Mouse (Mus musculus): ENCODE measurements at regions not wholly inside any gene's neighbourhood (a gene's known extent, or its start where the extent isn't known, plus 50 kb on each side); places are given as distances from the start of the nearest gene placed in this dataset.

GRCm38 (mm10) chr14:120652034-120652433 is 173.8 kb downstream of the Rap2a start:
- no peak for DNase-seq (ENCODE audit: low spot score)
- intact Hi-C loops (cut with DNase I) = no loop called here

DNA sequence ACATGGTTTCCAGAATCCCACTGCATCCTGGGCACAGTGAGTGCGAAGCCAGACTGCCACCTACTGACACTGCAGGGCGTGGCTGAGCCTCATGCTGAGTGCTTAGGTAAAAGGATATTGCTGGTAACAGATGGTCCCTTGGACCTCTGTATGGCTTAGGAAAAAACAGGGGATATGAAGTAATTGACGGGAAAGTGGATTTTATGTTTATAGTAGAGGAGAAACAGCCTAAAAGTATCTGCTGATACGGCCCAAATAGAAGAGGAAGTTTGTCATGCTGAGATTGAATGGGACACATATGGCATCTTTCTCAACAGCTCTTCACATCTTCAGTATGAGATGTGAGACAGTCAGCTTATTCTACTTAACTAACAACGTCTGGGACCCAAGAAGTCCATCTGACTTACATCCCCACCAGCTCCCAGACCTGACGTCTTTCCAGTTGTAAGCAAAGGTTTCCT is 182.1 kb downstream of the Rap2a start:
- DNase-seq (ENCODE audit: low spot score) = peak; percentile 14
- intact Hi-C loops (cut with DNase I) = loop anchor here (5.0 to 10.0 kb wide), 5 partner anchors 183 to 583 kb away; partner anchors contain the start of gene Rap2a

DNA sequence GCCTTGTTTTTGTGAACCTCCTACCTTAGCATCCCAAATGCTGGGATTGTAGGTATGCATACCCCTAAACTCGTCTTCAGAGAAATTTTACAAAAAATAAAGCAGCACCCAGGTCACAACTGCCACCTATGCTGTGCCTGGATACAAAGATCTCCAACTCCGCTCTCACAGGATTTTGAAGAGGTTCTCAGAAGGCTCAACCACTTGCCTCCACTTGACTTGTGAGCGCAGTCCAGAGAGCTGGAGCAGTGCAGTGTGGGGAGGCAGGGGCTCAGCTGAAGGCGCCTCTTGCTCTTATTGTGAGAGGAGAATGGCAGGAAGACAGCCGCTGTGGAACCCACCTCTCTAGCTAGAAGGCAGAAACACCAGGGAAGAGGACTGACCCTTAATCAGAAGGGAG is 182.9 kb downstream of the Rap2a start:
- intact Hi-C loops (cut with DNase I) = loop anchor here (5.0 to 10.0 kb wide), 5 partner anchors 184 to 584 kb away; partner anchors contain the start of gene Rap2a
- DNase-seq (ENCODE audit: low spot score) = no peak

DNA sequence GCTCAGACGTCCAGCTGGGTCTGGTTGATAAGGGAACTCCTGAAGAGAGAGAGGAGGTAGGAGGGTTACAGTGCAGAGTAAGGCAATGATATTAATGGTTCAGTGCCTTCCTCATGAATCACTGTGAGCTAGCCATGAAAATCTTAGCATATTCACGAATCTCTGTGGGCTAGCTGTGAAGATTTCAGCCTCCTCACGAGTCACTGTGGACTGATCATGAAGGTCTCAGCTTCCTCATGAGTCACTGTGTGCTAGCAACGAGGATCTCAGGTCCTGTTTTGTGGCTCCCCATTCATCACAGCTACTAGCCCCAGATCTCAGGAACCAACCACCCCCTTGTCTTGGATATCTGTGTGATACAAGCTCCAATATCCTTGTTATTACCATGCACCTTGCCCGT is 191.4 kb downstream of the Rap2a start:
- intact Hi-C loops (cut with DNase I) = loop anchor here (10.0 kb wide), 1 partner anchor 405 kb away; no protein-coding TSS in a partner anchor

GRCm38 (mm10) chr14:120675752-120676151 is 197.5 kb downstream of the Rap2a start:
- intact Hi-C loops (cut with DNase I) = no loop called here
- no peak for DNase-seq (ENCODE audit: low spot score)

More for the DNA sequence above, 191.4 kb downstream of the Rap2a start:
- no peak for DNase-seq (ENCODE audit: low spot score)

- no peak for DNase-seq (ENCODE audit: low spot score)
- intact Hi-C loops (cut with DNase I) = no loop called here
Observed at GRCm38 (mm10) chr14:120678533-120678932, 200.3 kb downstream of the Rap2a start.

- intact Hi-C loops (cut with DNase I) = no loop called here
- no peak for DNase-seq (ENCODE audit: low spot score)
Observed at GRCm38 (mm10) chr14:120679072-120679471, 200.8 kb downstream of the Rap2a start.

DNA sequence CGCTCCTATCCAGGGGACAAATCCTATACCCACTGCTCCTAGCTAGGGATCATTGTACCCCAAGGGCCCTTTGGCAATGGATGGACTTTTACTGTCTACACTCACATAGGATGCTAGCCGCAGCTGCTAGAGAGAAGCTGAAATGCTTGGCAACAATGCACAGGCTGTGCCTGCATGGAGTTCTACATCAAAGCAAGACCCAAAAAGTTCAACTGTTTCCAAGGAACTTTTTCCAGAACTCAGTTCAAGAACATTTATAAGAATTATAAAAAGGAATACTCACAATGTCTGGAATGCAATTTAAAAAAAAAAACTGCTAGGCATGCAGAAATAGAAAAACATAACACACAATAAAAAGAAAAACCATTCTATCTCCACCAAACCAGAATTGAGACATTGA is 202.0 kb downstream of the Rap2a start:
- intact Hi-C loops (cut with DNase I) = no loop called here
- DNase-seq (ENCODE audit: low spot score) = no peak

- DNase-seq (ENCODE audit: low spot score) = no peak
- intact Hi-C loops (cut with DNase I) = no loop called here
Observed at GRCm38 (mm10) chr14:120685263-120685662, 207.0 kb downstream of the Rap2a start.

GRCm38 (mm10) chr14:120685877-120686276 is 207.6 kb downstream of the Rap2a start:
- DNase-seq (ENCODE audit: low spot score) = no peak
- intact Hi-C loops (cut with DNase I) = no loop called here

DNA sequence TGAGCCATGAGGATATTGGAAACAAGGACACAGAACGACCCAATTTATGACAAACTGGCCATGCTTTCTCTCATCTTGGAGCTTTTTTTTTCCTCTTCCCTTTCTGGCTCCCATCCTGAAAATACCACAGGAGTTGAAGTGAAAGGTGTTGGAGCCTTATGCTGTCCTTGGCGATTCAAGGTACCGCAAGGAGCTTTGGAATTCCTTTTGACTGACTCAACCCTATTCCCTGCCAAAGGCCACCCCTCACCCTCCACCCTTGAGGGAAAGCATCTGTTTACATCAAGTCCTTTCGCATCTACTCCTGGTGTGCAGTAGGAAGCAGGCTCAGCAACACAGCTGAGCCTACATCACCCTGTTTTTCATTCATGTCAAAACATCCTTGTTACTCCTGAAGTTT is 208.5 kb downstream of the Rap2a start:
- intact Hi-C loops (cut with DNase I) = no loop called here
- no peak for DNase-seq (ENCODE audit: low spot score)

- no peak for DNase-seq (ENCODE audit: low spot score)
- intact Hi-C loops (cut with DNase I) = no loop called here
Observed at GRCm38 (mm10) chr14:120699378-120699777, 211.6 kb upstream of the Ipo5 start.

DNA sequence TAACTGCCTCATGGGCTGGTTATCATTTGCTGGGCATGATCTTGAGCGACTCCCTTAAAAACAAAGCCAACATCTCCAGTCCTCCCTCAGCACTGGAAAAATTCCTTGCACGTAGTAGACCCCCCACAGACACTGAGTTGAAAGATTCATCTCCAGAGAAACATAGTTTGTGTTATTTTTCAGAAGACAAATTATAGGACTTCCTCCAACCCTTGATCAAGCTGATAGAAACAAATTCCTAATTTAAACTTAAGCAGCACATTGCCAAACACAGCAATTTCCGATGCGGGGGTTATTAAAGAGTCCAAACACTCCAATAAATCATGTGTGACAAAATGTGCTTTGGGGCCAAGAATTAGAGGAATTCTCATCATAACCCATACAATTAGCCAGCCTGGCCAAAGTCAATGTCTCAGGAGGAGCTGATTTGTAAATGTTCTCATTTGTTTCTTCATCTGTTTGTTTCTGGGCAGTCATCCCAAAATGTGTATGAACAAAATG is 205.7 kb upstream of the Ipo5 start:
- intact Hi-C loops (cut with DNase I) = no loop called here
- DNase-seq (ENCODE audit: low spot score) = no peak

DNA sequence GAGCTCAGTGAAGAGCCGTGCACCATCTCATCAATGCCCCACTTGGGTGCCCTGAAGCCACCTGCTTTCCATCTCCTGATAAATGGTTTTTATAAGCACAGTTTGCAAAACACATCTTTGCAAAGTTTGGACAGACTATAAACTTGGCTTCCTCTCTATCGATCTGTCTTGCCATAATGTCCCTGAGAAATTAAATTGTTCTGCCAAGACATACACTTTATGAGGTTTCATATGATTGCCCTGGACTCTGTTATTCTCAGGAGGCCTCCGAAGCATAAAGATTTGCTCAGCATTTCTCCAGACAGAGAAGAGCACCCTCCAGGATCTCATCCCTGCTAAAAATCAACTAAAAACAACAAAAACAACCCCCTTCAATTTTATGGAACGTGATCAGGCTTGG is 200.2 kb upstream of the Ipo5 start:
- DNase-seq (ENCODE audit: low spot score) = no peak
- intact Hi-C loops (cut with DNase I) = no loop called here

- intact Hi-C loops (cut with DNase I) = no loop called here
- no peak for DNase-seq (ENCODE audit: low spot score)
Observed at GRCm38 (mm10) chr14:120720464-120721445, 190.3 kb upstream of the Ipo5 start.

DNA sequence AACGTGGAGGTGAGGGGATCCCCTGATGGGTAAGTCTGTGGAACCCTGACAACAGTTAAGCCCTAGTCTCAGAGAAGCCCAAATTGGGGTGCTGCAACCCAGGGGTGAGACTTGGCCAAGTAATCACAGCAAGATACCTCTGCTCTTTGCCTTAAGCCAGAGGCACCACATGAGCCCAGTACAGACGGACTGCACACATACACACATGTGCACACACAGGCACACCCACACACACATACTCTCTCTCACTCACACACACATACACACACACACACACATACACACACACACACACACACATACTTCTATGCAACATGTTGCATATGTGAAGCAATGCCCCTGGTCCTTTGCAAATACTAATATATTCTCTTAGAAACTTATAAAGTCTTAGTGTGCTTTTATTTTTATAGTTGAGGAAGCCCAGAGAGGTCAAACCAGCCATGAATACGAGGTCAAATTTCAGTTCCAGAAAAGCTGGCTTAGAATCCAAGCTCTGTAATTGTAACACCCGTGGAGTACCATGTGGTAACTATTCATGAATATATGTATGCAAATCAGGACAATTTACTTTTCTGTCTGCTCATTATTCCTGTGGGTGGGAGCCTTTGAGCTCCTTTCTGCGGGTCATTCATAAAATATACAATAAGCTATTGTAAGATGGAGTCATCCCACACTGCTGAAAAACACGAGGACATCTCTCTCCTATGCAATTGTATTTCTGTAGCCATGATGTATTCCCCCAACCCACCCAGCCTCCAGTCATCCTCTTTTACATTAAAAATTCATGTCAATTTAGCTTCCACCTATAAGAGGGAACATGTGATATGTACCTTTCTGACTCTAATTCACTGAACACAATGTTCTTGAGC is 189.2 kb upstream of the Ipo5 start:
- intact Hi-C loops (cut with DNase I) = no loop called here
- no peak for DNase-seq (ENCODE audit: low spot score)

- DNase-seq (ENCODE audit: low spot score) = no peak
- intact Hi-C loops (cut with DNase I) = no loop called here
Observed at GRCm38 (mm10) chr14:120722546-120723112, 188.4 kb upstream of the Ipo5 start.

DNA sequence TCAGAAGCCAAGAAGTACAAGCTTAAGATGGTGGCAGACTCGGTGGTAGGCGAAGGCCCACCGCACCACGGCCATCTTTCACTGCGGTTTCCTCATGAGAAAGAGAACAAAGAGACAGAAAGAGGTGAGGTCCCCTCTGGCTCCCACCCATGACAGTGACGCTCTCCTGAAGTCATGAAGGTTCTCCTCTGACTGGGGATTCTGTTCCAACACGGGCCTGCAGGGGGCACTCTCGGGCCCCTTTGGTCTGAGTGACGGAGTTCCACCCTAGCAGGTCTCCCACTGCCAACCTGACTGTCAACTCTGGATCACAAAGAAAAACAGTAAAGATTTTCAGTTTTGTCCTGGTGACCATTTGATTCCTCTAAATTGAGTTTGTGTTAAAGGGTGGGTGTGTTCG is 182.9 kb upstream of the Ipo5 start:
- intact Hi-C loops (cut with DNase I) = no loop called here
- no peak for DNase-seq (ENCODE audit: low spot score)

DNA sequence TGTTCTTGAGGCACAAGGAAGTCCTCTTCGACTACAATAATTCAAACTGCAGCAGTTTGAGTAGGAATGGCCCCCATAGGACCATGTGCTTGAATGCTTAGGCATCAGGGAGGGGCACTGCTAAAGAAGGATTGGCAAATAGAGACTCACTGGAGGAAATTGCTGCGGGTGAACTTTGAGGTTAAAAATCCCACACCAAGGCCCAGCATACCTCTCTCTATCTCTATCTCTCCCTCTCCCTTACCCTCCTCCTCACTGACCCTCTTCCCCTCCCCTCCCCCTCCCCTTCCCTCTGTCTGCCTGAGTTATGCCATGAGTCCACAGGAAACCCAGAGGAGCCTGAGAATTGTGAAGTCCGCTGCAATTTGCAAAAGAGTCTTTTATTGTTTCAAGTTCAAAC is 180.8 kb upstream of the Ipo5 start:
- intact Hi-C loops (cut with DNase I) = no loop called here
- no peak for DNase-seq (ENCODE audit: low spot score)

DNA sequence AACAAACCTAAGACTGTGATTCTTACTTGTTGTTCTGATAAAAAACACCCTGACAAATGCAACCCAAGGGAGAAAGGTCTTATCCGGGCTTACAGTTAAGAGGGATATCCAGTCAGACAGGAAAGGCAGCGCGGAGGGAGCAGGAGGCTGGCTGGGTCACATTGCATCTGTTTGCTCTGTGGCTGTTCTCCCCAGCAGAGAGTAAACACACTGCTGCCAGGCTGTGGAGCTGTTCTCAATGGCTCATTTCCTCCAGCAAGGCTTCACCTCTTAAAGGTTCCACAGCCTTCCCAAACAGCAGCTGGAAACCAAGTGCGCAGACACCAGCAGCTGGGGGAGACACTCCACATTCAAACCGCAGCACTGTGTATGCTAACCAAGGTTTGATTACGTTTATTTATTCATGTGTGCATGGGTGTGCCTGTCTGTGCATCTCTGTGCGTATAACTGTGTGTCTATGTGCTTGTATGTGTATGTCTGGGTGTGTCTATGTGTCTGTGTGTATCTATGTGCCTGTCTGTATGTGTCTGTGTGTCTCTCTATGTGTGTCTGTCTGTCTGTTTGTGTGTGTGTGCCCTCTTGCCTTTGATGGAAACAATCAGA is 179.2 kb upstream of the Ipo5 start:
- intact Hi-C loops (cut with DNase I) = no loop called here
- no peak for DNase-seq (ENCODE audit: low spot score)

Measured in heart, postnatal 25 days (tissue).